Mouse (Mus musculus) E14TG2a.4 (cell line): ENCODE measurements around the gene Lrrc7.

ENCODE experiments used
- H3K27me3 ChIP-seq: 2 replicates; pipeline ENCODE4 v1.6.1; 2014; ENCODE audit warnings: low read length, control low read depth; ENCODE audit not compliant: insufficient read depth
- H3K36me3 ChIP-seq: 2 replicates; pipeline ENCODE4 v1.6.1; 2014; ENCODE audit warnings: low read length, control low read depth; ENCODE audit not compliant: insufficient read depth
- H3K4me1 ChIP-seq: replicated peaks from 2 replicates; pipeline ENCODE4 v1.6.1; 2014; ENCODE audit warnings: low read depth, low read length, control low read depth
- H3K4me3 ChIP-seq: replicated peaks from 2 replicates; pipeline ENCODE4 v1.5.1; 2014; ENCODE audit warnings: mild to moderate bottlenecking, low read length
- H3K9me3 ChIP-seq: 2 replicates; pipeline ENCODE4 v1.6.1; 2014; ENCODE audit warnings: low read length, control low read depth
- CTCF ChIP-seq: conservative IDR thresholded peaks from 2 replicates; pipeline ENCODE4 v1.5.1; 2014; ENCODE audit warnings: low read length
- NANOG ChIP-seq: IDR thresholded peaks from 2 replicates; pipeline ENCODE4 v1.6.1; 2014; ENCODE audit warnings: borderline replicate concordance, low read length, mixed read lengths
- POU5F1 ChIP-seq: IDR thresholded peaks from 2 replicates; pipeline ENCODE4 v1.6.1; 2014; ENCODE audit warnings: low read length, borderline replicate concordance

Gene Lrrc7

GRCm38 (mm10) chr3:158388076-158388454 lies 174.0 kb downstream of the Lrrc7 start:
- TF ChIP-seq CTCF = no peak
- TF ChIP-seq POU5F1 = no peak
- TF ChIP-seq NANOG = no peak
- Histone ChIP-seq H3K9me3 (no peaks in the 10 kb centered on the region), H3K4me3 (no peak overlapping the region), H3K36me3 (no peaks in the 10 kb centered on the region), H3K27me3 (no peaks in the 10 kb centered on the region), H3K4me1 (no peaks in the 10 kb centered on the region)

GRCm38 (mm10) chr3:158387413-158388075 lies 174.5 kb downstream of the Lrrc7 start:
- no peaks in the 10 kb centered on the region for H3K4me1 ChIP-seq
- TF ChIP-seq POU5F1 (no peak), CTCF (no peak), NANOG (no peak)
- H3K36me3 ChIP-seq = no peaks in the 10 kb centered on the region
- H3K4me3 ChIP-seq = no peak overlapping the region
- H3K9me3 ChIP-seq = no peaks in the 10 kb centered on the region
- no peaks in the 10 kb centered on the region for H3K27me3 ChIP-seq

- TF ChIP-seq POU5F1 (no peak), NANOG (no peak), CTCF (no peak)
- no peaks in the 10 kb centered on the region for H3K27me3 ChIP-seq
- no peak overlapping the region for H3K4me3 ChIP-seq
- no peaks in the 10 kb centered on the region for H3K9me3 ChIP-seq
- no peaks in the 10 kb centered on the region for H3K36me3 ChIP-seq
- no peaks in the 10 kb centered on the region for H3K4me1 ChIP-seq
These were observed 175.2 kb downstream of the Lrrc7 start for GRCm38 (mm10) chr3:158386848-158387247.

- no peaks in the 10 kb centered on the region for H3K9me3 ChIP-seq
These were observed 186.1 kb downstream of the Lrrc7 start for GRCm38 (mm10) chr3:158375885-158376284.

GRCm38 (mm10) chr3:158369169-158369568 lies 192.9 kb downstream of the Lrrc7 start:
- no peak for TF ChIP-seq POU5F1
- no peak for TF ChIP-seq CTCF
- no peak for TF ChIP-seq NANOG

More at GRCm38 (mm10) chr3:158375885-158376284, 186.1 kb downstream of the Lrrc7 start:
- no peaks in the 10 kb centered on the region for H3K4me1 ChIP-seq
- no peaks in the 10 kb centered on the region for H3K27me3 ChIP-seq
- TF ChIP-seq NANOG (no peak), CTCF (peak; percentile 48)
- no peak overlapping the region for H3K4me3 ChIP-seq
- H3K36me3 ChIP-seq = no peaks in the 10 kb centered on the region

GRCm38 (mm10) chr3:158365801-158366200 lies 196.2 kb downstream of the Lrrc7 start:
- Histone ChIP-seq H3K4me3 (no peak overlapping the region), H3K4me1 (no peaks in the 10 kb centered on the region), H3K9me3 (no peaks in the 10 kb centered on the region), H3K36me3 (no peaks in the 10 kb centered on the region), H3K27me3 (no peaks in the 10 kb centered on the region)
- no peak for TF ChIP-seq NANOG
- TF ChIP-seq POU5F1 = no peak
- no peak for TF ChIP-seq CTCF

More at GRCm38 (mm10) chr3:158369169-158369568, 192.9 kb downstream of the Lrrc7 start:
- no peaks in the 10 kb centered on the region for H3K27me3 ChIP-seq
- H3K4me1 ChIP-seq = no peaks in the 10 kb centered on the region
- no peaks in the 10 kb centered on the region for H3K36me3 ChIP-seq
- H3K4me3 ChIP-seq = no peak overlapping the region
- no peaks in the 10 kb centered on the region for H3K9me3 ChIP-seq

- Histone ChIP-seq H3K36me3 (no peaks in the 10 kb centered on the region), H3K9me3 (no peaks in the 10 kb centered on the region), H3K4me1 (no peaks in the 10 kb centered on the region), H3K4me3 (no peak overlapping the region), H3K27me3 (no peaks in the 10 kb centered on the region)
- no peak for TF ChIP-seq POU5F1
- TF ChIP-seq CTCF = no peak
- TF ChIP-seq NANOG = no peak
These were observed 199.9 kb downstream of the Lrrc7 start for GRCm38 (mm10) chr3:158362091-158362490.

- H3K36me3 ChIP-seq = no peaks in the 10 kb centered on the region
- no peak overlapping the region for H3K4me3 ChIP-seq
- no peak for TF ChIP-seq POU5F1
- TF ChIP-seq NANOG = no peak
- no peaks in the 10 kb centered on the region for H3K9me3 ChIP-seq
- no peaks in the 10 kb centered on the region for H3K4me1 ChIP-seq
- no peaks in the 10 kb centered on the region for H3K27me3 ChIP-seq
These were observed 205.3 kb downstream of the Lrrc7 start for GRCm38 (mm10) chr3:158356706-158357105.

GRCm38 (mm10) chr3:158356194-158356593 lies 205.8 kb downstream of the Lrrc7 start:
- H3K4me1 ChIP-seq = no peaks in the 10 kb centered on the region
- H3K4me3 ChIP-seq = no peak overlapping the region
- H3K36me3 ChIP-seq = no peaks in the 10 kb centered on the region
- H3K9me3 ChIP-seq = no peaks in the 10 kb centered on the region
- no peak for TF ChIP-seq NANOG
- no peak for TF ChIP-seq CTCF
- TF ChIP-seq POU5F1 = no peak
- H3K27me3 ChIP-seq = no peaks in the 10 kb centered on the region
